Mouse (Mus musculus) testis, adult 2 months (tissue): ENCODE measurements around the gene Tango6. TPM values are rescaled to one million over a fixed set of nuclear protein-coding genes. Genes with fewer than 3 reads are reported as not detected.

Experiments used
- H3K27ac ChIP-seq: fragments of 200-500 bp; 2 replicates; pipeline ENCODE4 v1.5.1; 2012; ENCODE audit warnings: low read depth, low read length; ENCODE audit not compliant: control insufficient read depth, insufficient read depth
- H3K27me3 ChIP-seq: fragments of 200-500 bp; 2 replicates; pipeline ENCODE4 v1.6.1; 2012; ENCODE audit warnings: mild to moderate bottlenecking, low read length, moderate library complexity; ENCODE audit not compliant: control insufficient read depth, insufficient read depth
- H3K36me3 ChIP-seq: fragments of 200-500 bp; 2 replicates; pipeline ENCODE4 v1.6.1; 2012; ENCODE audit warnings: mild to moderate bottlenecking, low read length; ENCODE audit not compliant: control insufficient read depth, insufficient read depth
- H3K4me1 ChIP-seq: fragments of 200-500 bp; 2 replicates; pipeline ENCODE4 v1.6.1; 2012; ENCODE audit warnings: low read length; ENCODE audit not compliant: control insufficient read depth, insufficient read depth
- H3K4me3 ChIP-seq: fragments of 200-500 bp; 2 replicates; pipeline ENCODE4 v1.5.1; 2012; ENCODE audit warnings: low read depth, mild to moderate bottlenecking, low read length, moderate library complexity, mixed read lengths; ENCODE audit not compliant: control insufficient read depth
- CTCF ChIP-seq: fragments of 200-500 bp; IDR thresholded peaks from 2 replicates; pipeline ENCODE4 v1.5.1; 2012; ENCODE audit warnings: low read depth, mild to moderate bottlenecking, inconsistent platforms, low read length, moderate library complexity; ENCODE audit not compliant: control insufficient read depth, insufficient read depth, insufficient replicate concordance
- POLR2A ChIP-seq: fragments of 200-500 bp; IDR thresholded peaks from 2 replicates; pipeline ENCODE4 v1.6.1; 2012; ENCODE audit warnings: low read depth, mild to moderate bottlenecking, inconsistent platforms, low read length, moderate library complexity; ENCODE audit not compliant: control insufficient read depth
- polyA plus RNA-seq: library from polyadenylated mRNA; depleted of rRNA; stranded (reverse); fragments of >200 nt; gene quantifications from 2 replicates; pipeline ENCODE4 v1.2.3, GENCODE M21; 2012

The Tango6 gene
- polyA plus RNA-seq, 1 experiment, result 3.3 TPM

- Histone ChIP-seq H3K27ac (no peak overlapping the region), H3K36me3 (no peaks in the 10 kb centered on the region)
- no peak for TF ChIP-seq POLR2A
- TF ChIP-seq CTCF, result no peak
These were observed 17.3 kb downstream of the Tango6 start for GRCm38 (mm10) chr8:106700131-106700530.

GRCm38 (mm10) chr8:106701360-106701759, 18.5 kb downstream of the Tango6 start:
- Histone ChIP-seq H3K27ac (no peak overlapping the region), H3K36me3 (no peaks in the 10 kb centered on the region), H3K27me3 (no peaks in the 10 kb centered on the region), H3K4me1 (no peaks in the 10 kb centered on the region; the same call in 1 of the 2 replicates), H3K4me3 (no peak overlapping the region)
- TF ChIP-seq CTCF (no peak), POLR2A (no peak)

More at GRCm38 (mm10) chr8:106700131-106700530, 17.3 kb downstream of the Tango6 start:
- H3K4me1 ChIP-seq, result no peaks in the 10 kb centered on the region
- no peaks in the 10 kb centered on the region for H3K27me3 ChIP-seq
- no peak overlapping the region for H3K4me3 ChIP-seq

GRCm38 (mm10) chr8:106704199-106704900, 21.5 kb downstream of the Tango6 start:
- peak overlapping the region; percentile 83 for H3K27ac ChIP-seq
- H3K36me3 ChIP-seq, result no peaks in the 10 kb centered on the region
- no peaks in the 10 kb centered on the region for H3K27me3 ChIP-seq
- no peak overlapping the region for H3K4me3 ChIP-seq
- no peaks in the 10 kb centered on the region; the same call in 1 of the 2 replicates for H3K4me1 ChIP-seq
- TF ChIP-seq POLR2A (no peak), CTCF (no peak)

- TF ChIP-seq CTCF (no peak), POLR2A (0 out of 2 replicates have a peak, but pooled peaks have one; percentile 31)
- no peaks in the 10 kb centered on the region; the same call in 1 of the 2 replicates for H3K4me1 ChIP-seq
- peak overlapping the region; percentile 83 for H3K27ac ChIP-seq
- H3K4me3 ChIP-seq, result no peak overlapping the region
- H3K36me3 ChIP-seq, result no peaks in the 10 kb centered on the region
- no peaks in the 10 kb centered on the region for H3K27me3 ChIP-seq
These were observed 22.0 kb downstream of the Tango6 start for GRCm38 (mm10) chr8:106704901-106705321.

GRCm38 (mm10) chr8:106706194-106706593, 23.3 kb downstream of the Tango6 start:
- no peak for TF ChIP-seq CTCF
- no peaks in the 10 kb centered on the region; the same call in 1 of the 2 replicates for H3K4me1 ChIP-seq
- H3K4me3 ChIP-seq, result no peak overlapping the region
- H3K27ac ChIP-seq, result no peak overlapping the region
- H3K36me3 ChIP-seq, result no peaks in the 10 kb centered on the region
- H3K27me3 ChIP-seq, result no peaks in the 10 kb centered on the region

- no peaks in the 10 kb centered on the region; the same call in 1 of the 2 replicates for H3K4me1 ChIP-seq
- no peak overlapping the region for H3K4me3 ChIP-seq
- no peaks in the 10 kb centered on the region for H3K27me3 ChIP-seq
- H3K27ac ChIP-seq, result no peak overlapping the region
- TF ChIP-seq CTCF (no peak), POLR2A (no peak)
- no peaks in the 10 kb centered on the region for H3K36me3 ChIP-seq
These were observed 27.1 kb downstream of the Tango6 start for GRCm38 (mm10) chr8:106710002-106710401.

- H3K27ac ChIP-seq, result peak overlapping the region; percentile 66; the same call in 1 of the 2 replicates
- no peaks in the 10 kb centered on the region for H3K4me1 ChIP-seq
- TF ChIP-seq POLR2A (no peak), CTCF (no peak)
These were observed 29.6 kb downstream of the Tango6 start for GRCm38 (mm10) chr8:106712487-106712886.

More at GRCm38 (mm10) chr8:106712487-106712886, 29.6 kb downstream of the Tango6 start:
- Histone ChIP-seq H3K36me3 (no peaks in the 10 kb centered on the region), H3K4me3 (no peak overlapping the region), H3K27me3 (no peaks in the 10 kb centered on the region)
